Mouse (Mus musculus): Measurements from ENCODE around the gene Snx13.

GRCm38 (mm10) chr12:35161690-35162089 lies 114.7 kb downstream of the Snx13 start:
- TF ChIP-seq CTCF (IDR thresholded peaks at IDR 0.05) = peak; percentile 55
- no peak for TF ChIP-seq EP300 (IDR thresholded peaks at IDR 0.05)

Data from lung, postnatal 0 days (tissue).